ENCODE assay signal across 20 mouse cellular contexts in genomic region chr11:119973789-119974188, GRCm38 (mm10). TPM values are rescaled to one million over a fixed set of nuclear protein-coding genes. Genes with fewer than 3 reads are reported as not detected.
DNase-seq lines count a peak whose midpoint lies in the region; ATAC-seq and TF ChIP-seq lines count a peak whose summit lies in the region.
"Had no signal": no experiment of that assay in that cellular context is flagged by ENCODE, and none has a peak within 500 bp of the region (broad histone marks: within the 10 kb centered on the region; RNA-seq: fewer than 3 reads in every experiment).

No protein-coding gene starts in this region.

- DNase-seq in forebrain, postnatal 0 days = no peak
- peak; percentile 27 for DNase-seq in midbrain, postnatal 0 days (ENCODE audit: low spot score)
- DNase-seq in midbrain, embryonic 14.5 days = no peak
- peak; percentile 83 for DNase-seq in lung, postnatal 25 days (ENCODE audit: low spot score)
- no peak for DNase-seq in thymus, postnatal 4 days
- no peak for DNase-seq in kidney, postnatal 25 days
- DNase-seq: cerebellum, adult 2 months; gastrocnemius, postnatal 10 days; heart, postnatal 4 days; kidney, adult 9 months; liver; right cerebral cortex, postnatal 25 days had no signal

- no peak overlapping the region for H3K9ac ChIP-seq in forebrain, embryonic 12.5 days
- H3K9ac ChIP-seq in forebrain, postnatal 0 days = no peak overlapping the region
- H3K9ac ChIP-seq in midbrain, postnatal 0 days (replicated peaks; ENCODE audit: low read length, poor library complexity, severe bottlenecking) = no peak overlapping the region
- no peak overlapping the region for H3K9ac ChIP-seq in midbrain, embryonic 14.5 days (replicated peaks; ENCODE audit: low read length)
- H3K9ac ChIP-seq: embryonic facial prominence, embryonic 12.5 days; heart, embryonic 13.5 days; neural tube, embryonic 15.5 days had no signal

- no peaks in the 10 kb centered on the region for H3K27me3 ChIP-seq in forebrain, embryonic 12.5 days
- no peaks in the 10 kb centered on the region for H3K27me3 ChIP-seq in forebrain, postnatal 0 days (ENCODE audit: insufficient read depth, low read length)
- H3K27me3 ChIP-seq in midbrain, postnatal 0 days (ENCODE audit: insufficient read depth, low read length) = no peaks in the 10 kb centered on the region
- no peaks in the 10 kb centered on the region for H3K27me3 ChIP-seq in midbrain, embryonic 14.5 days (ENCODE audit: control insufficient read depth, insufficient read depth, low read length)
- H3K27me3 ChIP-seq: embryonic facial prominence, embryonic 12.5 days; heart, embryonic 13.5 days; neural tube, embryonic 15.5 days; Patski had no signal

- no peak for TF ChIP-seq CTCF in forebrain, postnatal 0 days (IDR thresholded peaks at IDR 0.05; ENCODE audit: low read depth)
- no peak for TF ChIP-seq CTCF in midbrain, postnatal 0 days (IDR thresholded peaks at IDR 0.05)

- ATAC-seq in forebrain, embryonic 12.5 days (ENCODE audit: low FRiP score) = no peak
- ATAC-seq in forebrain, postnatal 0 days = no peak
- no peak for ATAC-seq in midbrain, postnatal 0 days (ENCODE audit: low FRiP score)
- no peak for ATAC-seq in midbrain, embryonic 14.5 days (ENCODE audit: low FRiP score, low TSS enrichment)
- ATAC-seq: activated CD4-positive, CD25-positive, alpha-beta regulatory T cell, adult 4 months; Patski had no signal

- H3K4me2 ChIP-seq in forebrain, embryonic 12.5 days = no peak overlapping the region
- H3K4me2 ChIP-seq in forebrain, postnatal 0 days (ENCODE audit: low read depth) = no peak overlapping the region
- H3K4me2 ChIP-seq in midbrain, postnatal 0 days (ENCODE audit: low read depth, low read length, poor library complexity, severe bottlenecking) = no peak overlapping the region
- no peak overlapping the region for H3K4me2 ChIP-seq in midbrain, embryonic 14.5 days (ENCODE audit: low read length)
- H3K4me2 ChIP-seq: embryonic facial prominence, embryonic 12.5 days; heart, embryonic 13.5 days; midbrain, embryonic 11.5 days; neural tube, embryonic 15.5 days had no signal

- no peaks in the 10 kb centered on the region for H3K36me3 ChIP-seq in forebrain, embryonic 12.5 days (replicated peaks)
- 0 out of 2 replicates have a peak, but pooled peaks cover 5% of the 10 kb centered on the region for H3K36me3 ChIP-seq in forebrain, postnatal 0 days (ENCODE audit: insufficient read depth)
- H3K36me3 ChIP-seq in midbrain, postnatal 0 days (ENCODE audit: insufficient read depth, low read length) = no peaks in the 10 kb centered on the region
- H3K36me3 ChIP-seq in midbrain, embryonic 14.5 days (ENCODE audit: control insufficient read depth, insufficient read depth, low read length) = no peaks in the 10 kb centered on the region
- H3K36me3 ChIP-seq: neural tube, embryonic 15.5 days had no signal

- H3K27ac ChIP-seq in forebrain, embryonic 12.5 days = 0 out of 2 replicates have a peak overlapping the region, but pooled peaks have one; percentile 5
- H3K27ac ChIP-seq in forebrain, postnatal 0 days (ENCODE audit: low read depth, low read length) = no peak overlapping the region
- H3K27ac ChIP-seq in midbrain, postnatal 0 days (ENCODE audit: low read depth, low read length) = no peak overlapping the region
- H3K27ac ChIP-seq in midbrain, embryonic 14.5 days (replicated peaks; ENCODE audit: low read depth, low read length) = no peak overlapping the region
- H3K27ac ChIP-seq: embryonic facial prominence, embryonic 12.5 days; heart, embryonic 13.5 days; macrophage; neural tube, embryonic 15.5 days had no signal

- no peaks in the 10 kb centered on the region for H3K9me3 ChIP-seq in forebrain, embryonic 12.5 days
- H3K9me3 ChIP-seq in forebrain, postnatal 0 days (ENCODE audit: low read length) = no peaks in the 10 kb centered on the region
- H3K9me3 ChIP-seq in midbrain, postnatal 0 days (ENCODE audit: low read length) = no peaks in the 10 kb centered on the region
- H3K9me3 ChIP-seq in midbrain, embryonic 14.5 days (ENCODE audit: control insufficient read depth, low read length) = no peaks in the 10 kb centered on the region
- H3K9me3 ChIP-seq: embryonic facial prominence, embryonic 12.5 days; heart, embryonic 13.5 days; neural tube, embryonic 15.5 days had no signal

- H3K4me1 ChIP-seq in forebrain, embryonic 12.5 days = peaks cover 15% of the 10 kb centered on the region
- 0 out of 2 replicates have a peak, but pooled peaks cover 10% of the 10 kb centered on the region for H3K4me1 ChIP-seq in forebrain, postnatal 0 days (ENCODE audit: insufficient read depth)
- peaks cover 14% of the 10 kb centered on the region for H3K4me1 ChIP-seq in midbrain, postnatal 0 days (ENCODE audit: insufficient read depth, low read length)
- peaks cover 18% of the 10 kb centered on the region for H3K4me1 ChIP-seq in midbrain, embryonic 14.5 days (ENCODE audit: control insufficient read depth, insufficient read depth, low read length)
- H3K4me1 ChIP-seq: embryonic facial prominence, embryonic 12.5 days; heart, embryonic 13.5 days had no signal

- no peak overlapping the region for H3K4me3 ChIP-seq in forebrain, embryonic 12.5 days (replicated peaks)
- H3K4me3 ChIP-seq in forebrain, postnatal 0 days (ENCODE audit: low read depth, low read length) = no peak overlapping the region
- no peak overlapping the region for H3K4me3 ChIP-seq in midbrain, postnatal 0 days (ENCODE audit: low read depth, low read length)
- H3K4me3 ChIP-seq in midbrain, embryonic 14.5 days (replicated peaks; ENCODE audit: low read depth, low read length) = no peak overlapping the region
- H3K4me3 ChIP-seq: embryonic facial prominence, embryonic 12.5 days; heart, embryonic 13.5 days; neural tube, embryonic 15.5 days had no signal

- WGBS in forebrain, embryonic 12.5 days = 83% methylated on average over 4 of the region's 4 CpGs
- WGBS in forebrain, postnatal 0 days = 92% methylated on average over 4 of the region's 4 CpGs
- 76% methylated on average over 4 of the region's 4 CpGs for WGBS in midbrain, postnatal 0 days
- WGBS in midbrain, embryonic 14.5 days = 87% methylated on average over 4 of the region's 4 CpGs

RNA-seq across cellular contexts. Expression of gene Baiap2, which starts 31.2 kb away (rescaled TPM):
- 11.2 and 12.0 TPM in 2 replicates for polyA plus RNA-seq in forebrain, embryonic 12.5 days (2016; fragmentation: Nextera tagmentation; extraction: Ambion mirVana)
- total RNA-seq in forebrain, postnatal 0 days (2014; rRNA removed) = 42.3 and 52.0 TPM in 2 replicates
- 31.1 and 36.6 TPM in 2 replicates for polyA plus RNA-seq in forebrain, postnatal 0 days (2015; fragmentation: Nextera tagmentation; extraction: Ambion mirVana)
- total RNA-seq in midbrain, postnatal 0 days (2014; rRNA removed) = 23.8 and 32.7 TPM in 2 replicates
- polyA plus RNA-seq in midbrain, postnatal 0 days (2015; fragmentation: Nextera tagmentation; extraction: Ambion mirVana) = 18.0 TPM in 2 replicates
- 11.0 and 11.2 TPM in 2 replicates for polyA plus RNA-seq in midbrain, embryonic 14.5 days (2014; fragmentation: Nextera tagmentation; extraction: Ambion mirVana)

Comparison
In these comparisons a context has a peak if more than half of its experiments do, and no peak if none do; other contexts are left out.
1. DNase-seq: peak in midbrain, postnatal 0 days (single experiment) and lung, postnatal 25 days (single experiment); none in forebrain, postnatal 0 days (single experiment), midbrain, embryonic 14.5 days (single experiment), thymus, postnatal 4 days (single experiment) and kidney, postnatal 25 days (0 of 2).